Mouse (Mus musculus): ENCODE measurements around the gene Ubtd1. TPM values are rescaled to one million over a fixed set of nuclear protein-coding genes. Genes with fewer than 3 reads are reported as not detected.

The Ubtd1 gene
- polyA plus RNA-seq, 1 experiment from 2014 or later: 21.3 TPM

GRCm38 (mm10) chr19:42050251-42050650 lies 68.7 kb downstream of the Ubtd1 start:
- Histone ChIP-seq H3K4me1 (ENCODE audit: insufficient read depth, low read depth, low read length) (peaks cover 9% of the 10 kb centered on the region; the same call in 1 of the 2 replicates), H3K4me2 (replicated peaks; ENCODE audit: low read depth, low read length) (no peak overlapping the region), H3K9me3 (ENCODE audit: low read length) (no peaks in the 10 kb centered on the region), H3K9ac (replicated peaks; ENCODE audit: low read depth) (no peak overlapping the region), H3K27me3 (replicated peaks; ENCODE audit: insufficient read depth, low read length) (no peaks in the 10 kb centered on the region), H3K36me3 (ENCODE audit: insufficient read depth, low read length) (no peaks in the 10 kb centered on the region), H3K27ac (ENCODE audit: low read length) (no peak overlapping the region), H3K4me3 (ENCODE audit: low read depth, low read length) (no peak overlapping the region)
- WGBS: 76% methylated on average over 1 of the region's 1 CpGs
- TF ChIP-seq EP300 (IDR thresholded peaks at IDR 0.05) (no peak), CTCF (IDR thresholded peaks at IDR 0.05) (no peak)
- ATAC-seq (no peak), DNase-seq (ENCODE audit: low spot score) (no peak)

- 86% methylated on average over 3 of the region's 3 CpGs for WGBS
- Histone ChIP-seq H3K36me3 (ENCODE audit: insufficient read depth, low read length) (no peaks in the 10 kb centered on the region), H3K4me2 (replicated peaks; ENCODE audit: low read depth, low read length) (no peak overlapping the region), H3K4me1 (ENCODE audit: insufficient read depth, low read depth, low read length) (0 out of 2 replicates have a peak, but pooled peaks cover 2% of the 10 kb centered on the region), H3K9me3 (ENCODE audit: low read length) (no peaks in the 10 kb centered on the region), H3K27me3 (replicated peaks; ENCODE audit: insufficient read depth, low read length) (no peaks in the 10 kb centered on the region), H3K4me3 (ENCODE audit: low read depth, low read length) (no peak overlapping the region), H3K27ac (ENCODE audit: low read length) (no peak overlapping the region), H3K9ac (replicated peaks; ENCODE audit: low read depth) (no peak overlapping the region)
- TF ChIP-seq EP300 (IDR thresholded peaks at IDR 0.05) (no peak), CTCF (IDR thresholded peaks at IDR 0.05) (no peak)
- no peak for ATAC-seq
- no peak for DNase-seq (ENCODE audit: low spot score)
Observed at GRCm38 (mm10) chr19:42051351-42051750, 69.8 kb downstream of the Ubtd1 start.

- H3K36me3 ChIP-seq (ENCODE audit: insufficient read depth, low read length): no peaks in the 10 kb centered on the region
- no peaks in the 10 kb centered on the region for H3K9me3 ChIP-seq (ENCODE audit: low read length)
- no peak within 1 kb of the TSS for H3K9ac ChIP-seq (replicated peaks; ENCODE audit: low read depth)
- no peaks in the 10 kb centered on the region for H3K4me1 ChIP-seq (ENCODE audit: insufficient read depth, low read depth, low read length)
- H3K27ac ChIP-seq (ENCODE audit: low read length): no peak within 1 kb of the TSS
- ATAC-seq (no peak), DNase-seq (ENCODE audit: low spot score) (no peak)
- H3K4me2 ChIP-seq (replicated peaks; ENCODE audit: low read depth, low read length): no peak within 1 kb of the TSS
- WGBS: 80% methylated on average over 4 of the region's 4 CpGs
- H3K27me3 ChIP-seq (replicated peaks; ENCODE audit: insufficient read depth, low read length): no peaks in the 10 kb centered on the region
- no peak within 1 kb of the TSS for H3K4me3 ChIP-seq (ENCODE audit: low read depth, low read length)
- TF ChIP-seq EP300 (IDR thresholded peaks at IDR 0.05): no peak
- no peak for TF ChIP-seq CTCF (IDR thresholded peaks at IDR 0.05)
Observed at GRCm38 (mm10) chr19:42051948-42052347, 70.4 kb downstream of the Ubtd1 start, which contains the start of gene 4933411K16Rik. TSS of gene 4933411K16Rik (plus strand) at chr19:42052248.

- no peak overlapping the region for H3K27ac ChIP-seq (ENCODE audit: low read length)
- DNase-seq (ENCODE audit: low spot score) (peak; percentile 54), ATAC-seq (peak; percentile 83)
- no peaks in the 10 kb centered on the region for H3K36me3 ChIP-seq (ENCODE audit: insufficient read depth, low read length)
- H3K4me2 ChIP-seq (replicated peaks; ENCODE audit: low read depth, low read length): no peak overlapping the region
- no peaks in the 10 kb centered on the region for H3K4me1 ChIP-seq (ENCODE audit: insufficient read depth, low read depth, low read length)
- no peak overlapping the region for H3K4me3 ChIP-seq (ENCODE audit: low read depth, low read length)
- H3K9ac ChIP-seq (replicated peaks; ENCODE audit: low read depth): no peak overlapping the region
- TF ChIP-seq EP300 (IDR thresholded peaks at IDR 0.05) (no peak; the same call in 1 of the 2 replicates), CTCF (IDR thresholded peaks at IDR 0.05) (no peak)
- H3K27me3 ChIP-seq (replicated peaks; ENCODE audit: insufficient read depth, low read length): no peaks in the 10 kb centered on the region
- no peaks in the 10 kb centered on the region for H3K9me3 ChIP-seq (ENCODE audit: low read length)
- 42% methylated on average over 6 of the region's 6 CpGs for WGBS
Observed at GRCm38 (mm10) chr19:42054255-42054654, 72.7 kb downstream of the Ubtd1 start.

- Histone ChIP-seq H3K9me3 (ENCODE audit: low read length) (no peaks in the 10 kb centered on the region), H3K4me2 (replicated peaks; ENCODE audit: low read depth, low read length) (no peak overlapping the region), H3K36me3 (ENCODE audit: insufficient read depth, low read length) (no peaks in the 10 kb centered on the region), H3K4me1 (ENCODE audit: insufficient read depth, low read depth, low read length) (no peaks in the 10 kb centered on the region), H3K27me3 (replicated peaks; ENCODE audit: insufficient read depth, low read length) (no peaks in the 10 kb centered on the region), H3K4me3 (ENCODE audit: low read depth, low read length) (no peak overlapping the region), H3K27ac (ENCODE audit: low read length) (no peak overlapping the region), H3K9ac (replicated peaks; ENCODE audit: low read depth) (no peak overlapping the region)
- 85% methylated on average over 2 of the region's 2 CpGs for WGBS
- DNase-seq (ENCODE audit: low spot score) (no peak), ATAC-seq (no peak)
- TF ChIP-seq CTCF (IDR thresholded peaks at IDR 0.05) (no peak), EP300 (IDR thresholded peaks at IDR 0.05) (no peak)
Observed at GRCm38 (mm10) chr19:42055881-42056280, 74.3 kb downstream of the Ubtd1 start.

- TF ChIP-seq CTCF (IDR thresholded peaks at IDR 0.05) (no peak), EP300 (IDR thresholded peaks at IDR 0.05) (no peak)
- no peak for DNase-seq (ENCODE audit: low spot score)
Observed at GRCm38 (mm10) chr19:42056719-42057409, 75.3 kb downstream of the Ubtd1 start.

More at GRCm38 (mm10) chr19:42056719-42057409, 75.3 kb downstream of the Ubtd1 start:
- WGBS: 60% methylated on average over 6 of the region's 6 CpGs
- H3K27me3 ChIP-seq (replicated peaks; ENCODE audit: insufficient read depth, low read length): no peaks in the 10 kb centered on the region
- H3K9me3 ChIP-seq (ENCODE audit: low read length): no peaks in the 10 kb centered on the region
- no peak overlapping the region for H3K27ac ChIP-seq (ENCODE audit: low read length)
- peak; percentile 34; the same call in 1 of the 2 replicates for ATAC-seq
- no peak overlapping the region for H3K4me3 ChIP-seq (ENCODE audit: low read depth, low read length)
- H3K4me1 ChIP-seq (ENCODE audit: insufficient read depth, low read depth, low read length): no peaks in the 10 kb centered on the region
- no peak overlapping the region for H3K4me2 ChIP-seq (replicated peaks; ENCODE audit: low read depth, low read length)
- H3K36me3 ChIP-seq (ENCODE audit: insufficient read depth, low read length): no peaks in the 10 kb centered on the region
- no peak overlapping the region for H3K9ac ChIP-seq (replicated peaks; ENCODE audit: low read depth)
